Mouse (Mus musculus): ENCODE data around the gene Olfr171. TPM values are rescaled to one million over a fixed set of nuclear protein-coding genes. Genes with fewer than 3 reads are reported as not detected.

Olfr171 gene
- not detected for polyA plus RNA-seq (2014; fragmentation: Illumina TruSeq; extraction: RNeasy Lipid Tissue Mini Kit (QIAGEN cat#74804); ENCODE audit: low read depth, low replicate concordance)

DNA sequence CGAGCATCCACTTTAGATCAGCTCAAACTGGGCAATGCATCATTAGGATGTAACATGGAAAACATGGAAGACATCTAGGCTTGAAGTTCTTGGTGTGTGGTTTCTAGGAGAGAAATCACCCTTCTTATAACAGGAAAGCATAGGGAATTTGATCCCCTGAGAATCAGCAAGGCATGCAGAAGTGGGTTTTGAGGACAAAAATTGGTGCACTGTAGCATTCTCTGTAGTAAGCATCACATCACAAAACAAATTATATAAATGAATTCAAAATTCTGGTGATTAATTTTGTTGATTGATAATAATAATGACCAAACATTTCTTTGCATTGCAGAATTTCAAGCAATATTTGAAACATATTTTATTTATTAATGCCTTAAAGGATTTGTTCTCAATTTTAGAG is at the start of gene Olfr171:
Olfr171 (minus strand) TSS at position 101 of the 400 bp plus-strand sequence.

DNA sequence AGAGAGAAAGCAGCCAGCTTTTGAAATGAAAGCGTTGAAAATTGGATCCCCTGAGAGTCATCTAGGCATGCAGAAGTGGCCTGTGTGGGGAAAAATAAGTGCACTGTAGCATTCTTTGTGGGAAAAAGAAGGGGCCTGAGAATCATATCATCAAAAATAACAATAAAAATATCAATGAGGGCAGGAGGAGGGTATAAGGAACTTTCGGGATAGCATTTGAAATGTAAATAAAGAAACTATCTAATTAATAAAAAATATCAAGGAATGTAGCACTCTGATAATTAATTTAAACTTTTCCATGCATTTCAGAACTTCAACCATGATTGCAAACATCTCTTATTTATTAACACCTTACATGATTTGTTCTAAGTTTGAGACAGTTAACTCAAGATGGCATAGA is 17.9 kb downstream of the Olfr171 start, which contains the start of gene Olfr170:
Olfr170 (minus strand) TSS at position 101 of the 400 bp plus-strand sequence.

Other genes starting within 250 kb of the Olfr171 start
- gene Olfr165, start 206.8 kb downstream of the Olfr171 start, polyA plus RNA-seq (2014; fragmentation: Illumina TruSeq; extraction: RNeasy Lipid Tissue Mini Kit (QIAGEN cat#74804); ENCODE audit: low read depth, low replicate concordance), result not detected
- gene Olfr166, start 146.2 kb downstream of the Olfr171 start, polyA plus RNA-seq (2014; fragmentation: Illumina TruSeq; extraction: RNeasy Lipid Tissue Mini Kit (QIAGEN cat#74804); ENCODE audit: low read depth, low replicate concordance), result not detected
- gene Olfr167, start 107.7 kb downstream of the Olfr171 start, polyA plus RNA-seq (2014; fragmentation: Illumina TruSeq; extraction: RNeasy Lipid Tissue Mini Kit (QIAGEN cat#74804); ENCODE audit: low read depth, low replicate concordance), result not detected
- not detected for gene Olfr168, start 94.4 kb downstream of the Olfr171 start, polyA plus RNA-seq (2014; fragmentation: Illumina TruSeq; extraction: RNeasy Lipid Tissue Mini Kit (QIAGEN cat#74804); ENCODE audit: low read depth, low replicate concordance)
- gene Olfr169, start 58.1 kb downstream of the Olfr171 start, polyA plus RNA-seq (2014; fragmentation: Illumina TruSeq; extraction: RNeasy Lipid Tissue Mini Kit (QIAGEN cat#74804); ENCODE audit: low read depth, low replicate concordance), result not detected
- gene Olfr170, start 18.0 kb downstream of the Olfr171 start, polyA plus RNA-seq (2014; fragmentation: Illumina TruSeq; extraction: RNeasy Lipid Tissue Mini Kit (QIAGEN cat#74804); ENCODE audit: low read depth, low replicate concordance), result not detected
- not detected for gene Lamp3, start 76.5 kb upstream of the Olfr171 start, polyA plus RNA-seq (2014; fragmentation: Illumina TruSeq; extraction: RNeasy Lipid Tissue Mini Kit (QIAGEN cat#74804); ENCODE audit: low read depth, low replicate concordance)
- gene B3gnt5, start 130.3 kb upstream of the Olfr171 start, polyA plus RNA-seq (2014; fragmentation: Illumina TruSeq; extraction: RNeasy Lipid Tissue Mini Kit (QIAGEN cat#74804); ENCODE audit: low read depth, low replicate concordance), result 0.64 TPM

All from adrenal gland, adult 10 weeks (tissue).